Mouse (Mus musculus) layer of hippocampus, adult 18-20 months (tissue): ENCODE measurements at regions not wholly inside any gene's neighbourhood (a gene's known extent, or its start where the extent isn't known, plus 50 kb on each side); places are given as distances from the start of the nearest gene placed in this dataset.

Experiments used
- DNase-seq, 2 experiments: peaks; one replicate each; pipeline ENCODE4 v3.0.0; 2022; ENCODE audit warnings: low spot score in 2 of 2

- DNase-seq, result peak; percentile 2 to 44
These were observed 337.2 kb downstream of the Hlx start for GRCm38 (mm10) chr1:184395215-184395614.

- DNase-seq, result no peak
These were observed 337.7 kb downstream of the Hlx start for GRCm38 (mm10) chr1:184394559-184395194.

- DNase-seq, result no peak
These were observed 348.2 kb downstream of the Hlx start for GRCm38 (mm10) chr1:184384088-184384823.

- no peak for DNase-seq
These were observed 344.6 kb upstream of the 1700056E22Rik start for GRCm38 (mm10) chr1:184378665-184379064.

- DNase-seq, result no peak
These were observed 330.9 kb upstream of the 1700056E22Rik start for GRCm38 (mm10) chr1:184365026-184365425.

- DNase-seq, result no peak
These were observed 324.1 kb upstream of the 1700056E22Rik start for GRCm38 (mm10) chr1:184358226-184358568.

- DNase-seq, result no peak
These were observed 323.5 kb upstream of the 1700056E22Rik start for GRCm38 (mm10) chr1:184357474-184358225.

- DNase-seq, result no peak
These were observed 319.8 kb upstream of the 1700056E22Rik start for GRCm38 (mm10) chr1:184353832-184354449.

- no peak for DNase-seq
These were observed 317.7 kb upstream of the 1700056E22Rik start for GRCm38 (mm10) chr1:184351760-184352159.

GRCm38 (mm10) chr1:184344829-184345228, 310.7 kb upstream of the 1700056E22Rik start:
- no peak for DNase-seq

GRCm38 (mm10) chr1:184335952-184336351, 301.9 kb upstream of the 1700056E22Rik start:
- DNase-seq, result no peak

GRCm38 (mm10) chr1:184335281-184335680, 301.2 kb upstream of the 1700056E22Rik start:
- no peak for DNase-seq

- no peak for DNase-seq
These were observed 300.7 kb upstream of the 1700056E22Rik start for GRCm38 (mm10) chr1:184334818-184335217.

GRCm38 (mm10) chr1:184333086-184333485, 299.0 kb upstream of the 1700056E22Rik start:
- DNase-seq, result no peak

GRCm38 (mm10) chr1:184330516-184331350, 296.6 kb upstream of the 1700056E22Rik start:
- DNase-seq, result no peak

GRCm38 (mm10) chr1:184326191-184326590, 292.1 kb upstream of the 1700056E22Rik start:
- no peak for DNase-seq

- DNase-seq, result no peak
These were observed 290.1 kb upstream of the 1700056E22Rik start for GRCm38 (mm10) chr1:184324234-184324633.

- DNase-seq, result no peak
These were observed 286.5 kb upstream of the 1700056E22Rik start for GRCm38 (mm10) chr1:184320521-184321177.

- DNase-seq, result no peak
These were observed 276.2 kb upstream of the 1700056E22Rik start for GRCm38 (mm10) chr1:184310185-184310815.

GRCm38 (mm10) chr1:184304813-184305212, 270.7 kb upstream of the 1700056E22Rik start:
- DNase-seq, result no peak
